Mouse (Mus musculus) bone marrow macrophage, adult 2 months (primary cell): ENCODE results near the gene Olfr1444.

Source experiments
- CTCF ChIP-seq: IDR thresholded peaks from 2 replicates; pipeline ENCODE4 v1.5.1; 2012; ENCODE audit warnings: low read depth, mild to moderate bottlenecking, low read length, moderate library complexity
- POLR2A ChIP-seq: IDR thresholded peaks from 2 replicates; pipeline ENCODE4 v1.6.1; 2012; ENCODE audit warnings: mild to moderate bottlenecking, low read depth, low read length, borderline replicate concordance

DNA sequence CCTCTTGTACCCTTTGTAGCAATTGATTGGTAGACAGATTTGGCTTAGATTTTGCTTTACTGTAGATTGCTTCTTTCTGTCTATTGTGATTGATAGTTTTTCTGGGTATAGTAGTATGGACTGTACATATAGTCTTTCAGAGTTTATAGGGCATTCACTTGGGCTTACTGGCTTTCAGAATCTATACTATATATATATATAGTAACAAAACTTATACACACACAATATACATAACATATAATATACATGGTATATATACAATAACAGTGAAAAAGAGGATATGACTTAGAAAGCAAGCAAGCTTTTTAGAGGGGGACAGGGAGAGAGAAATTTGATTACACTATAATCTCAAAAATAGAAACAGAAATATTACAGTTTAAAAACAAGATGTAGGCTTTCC is 10.7 kb upstream of the Olfr1444 start, which contains the start of gene Gm5244:
- TF ChIP-seq CTCF (no peak), POLR2A (no peak)
